Mouse (Mus musculus): Measurements from ENCODE around the gene Ube4a.

Gene Ube4a

DNA sequence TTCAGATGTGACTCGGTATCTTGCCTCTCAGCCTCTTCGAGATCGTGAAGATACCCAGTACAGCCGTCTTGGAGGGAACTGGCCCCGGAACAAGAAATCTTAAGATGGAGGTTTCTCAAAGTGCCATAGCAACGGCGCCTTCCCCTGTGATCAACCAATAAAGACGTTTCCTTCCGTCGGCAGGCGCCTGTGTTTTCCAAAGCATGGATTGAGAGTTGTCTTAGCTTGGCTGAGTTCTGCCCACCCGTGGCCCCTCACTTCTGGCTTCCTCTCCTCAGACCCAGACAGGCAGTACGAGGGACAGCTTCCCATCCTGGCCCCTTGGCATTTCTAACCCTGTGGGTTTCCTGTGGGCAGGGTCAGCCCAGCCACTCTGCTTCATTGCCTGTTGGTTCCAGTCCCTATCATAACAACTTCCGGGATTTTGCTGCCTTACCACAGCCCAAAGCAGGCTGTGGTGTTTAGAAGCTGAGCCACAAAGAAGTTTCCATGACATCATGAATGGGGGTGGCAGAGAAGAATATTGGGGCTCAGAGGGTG is 20.9 kb upstream of the Ube4a start:
- H3K4me1 ChIP-seq (replicated peaks; ENCODE audit: low read depth, low read length), result peaks cover 7% of the 10 kb centered on the region; the same call in 1 of the 2 replicates
- H3K9me3 ChIP-seq (ENCODE audit: low read length), result no peaks in the 10 kb centered on the region
- no peaks in the 10 kb centered on the region for H3K36me3 ChIP-seq (ENCODE audit: insufficient read depth, low read length)
- H3K27me3 ChIP-seq (ENCODE audit: insufficient read depth, low read length), result no peaks in the 10 kb centered on the region
- TF ChIP-seq POU5F1 (IDR thresholded peaks at IDR 0.05; ENCODE audit: borderline replicate concordance, low read length) (no peak), NANOG (IDR thresholded peaks at IDR 0.05; ENCODE audit: borderline replicate concordance, low read length) (no peak), CTCF (conservative IDR thresholded peaks at IDR 0.05; ENCODE audit: low read length) (no peak)
- no peak overlapping the region for H3K4me3 ChIP-seq (replicated peaks; ENCODE audit: low read length)

DNA sequence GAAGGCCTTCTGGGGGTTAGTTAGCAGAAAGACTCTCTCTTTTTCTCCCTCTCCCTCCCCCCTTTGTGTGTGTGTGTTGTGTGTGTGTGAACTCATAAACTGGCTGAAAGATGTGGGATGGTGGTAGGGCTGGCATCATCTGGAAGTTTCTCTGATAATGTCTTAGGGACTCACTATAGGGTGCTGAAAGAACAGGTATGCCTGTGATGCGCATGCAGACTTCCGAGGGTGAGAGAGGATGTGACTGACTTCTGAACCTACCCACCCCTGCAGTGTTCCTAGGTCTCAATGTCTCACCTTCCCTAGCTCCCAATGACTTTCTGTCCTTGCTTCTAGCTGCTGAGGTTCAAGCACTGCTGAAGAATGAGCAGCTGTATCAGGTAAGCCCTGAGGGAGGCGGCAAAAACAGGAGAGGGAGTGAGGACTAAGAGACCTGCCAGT is 20.3 kb upstream of the Ube4a start:
- no peaks in the 10 kb centered on the region for H3K36me3 ChIP-seq (ENCODE audit: insufficient read depth, low read length)
- no peak overlapping the region for H3K4me3 ChIP-seq (replicated peaks; ENCODE audit: low read length)
- TF ChIP-seq NANOG (IDR thresholded peaks at IDR 0.05; ENCODE audit: borderline replicate concordance, low read length) (no peak), CTCF (conservative IDR thresholded peaks at IDR 0.05; ENCODE audit: low read length) (no peak), POU5F1 (IDR thresholded peaks at IDR 0.05; ENCODE audit: borderline replicate concordance, low read length) (no peak)
- H3K9me3 ChIP-seq (ENCODE audit: low read length), result no peaks in the 10 kb centered on the region
- peaks cover 7% of the 10 kb centered on the region; the same call in 1 of the 2 replicates for H3K4me1 ChIP-seq (replicated peaks; ENCODE audit: low read depth, low read length)
- H3K27me3 ChIP-seq (ENCODE audit: insufficient read depth, low read length), result no peaks in the 10 kb centered on the region

DNA sequence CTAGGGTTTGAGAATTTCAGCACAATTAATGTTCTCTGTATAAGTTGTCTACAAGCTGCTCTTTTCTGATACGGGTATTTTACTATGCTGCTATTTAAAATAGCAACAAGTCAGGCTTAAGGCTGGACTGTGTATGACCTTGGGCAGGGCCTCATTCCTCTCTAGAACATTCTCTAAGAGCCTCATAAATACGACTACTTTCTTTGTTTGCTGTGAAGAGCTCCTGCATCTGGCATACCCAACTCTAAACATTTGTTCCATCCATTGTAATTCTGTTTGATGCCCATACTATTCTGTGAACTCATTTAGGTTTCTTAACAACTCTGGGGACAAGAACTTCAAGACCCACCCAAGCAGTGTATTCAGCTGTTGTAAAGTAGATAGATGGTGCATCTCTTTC is 17.6 kb upstream of the Ube4a start:
- TF ChIP-seq CTCF (conservative IDR thresholded peaks at IDR 0.05; ENCODE audit: low read length), result no peak
- TF ChIP-seq NANOG (IDR thresholded peaks at IDR 0.05; ENCODE audit: borderline replicate concordance, low read length), result no peak
- TF ChIP-seq POU5F1 (IDR thresholded peaks at IDR 0.05; ENCODE audit: borderline replicate concordance, low read length), result no peak
- Histone ChIP-seq H3K27me3 (ENCODE audit: insufficient read depth, low read length) (no peaks in the 10 kb centered on the region), H3K4me1 (replicated peaks; ENCODE audit: low read depth, low read length) (peaks cover 7% of the 10 kb centered on the region; the same call in 1 of the 2 replicates)

DNA sequence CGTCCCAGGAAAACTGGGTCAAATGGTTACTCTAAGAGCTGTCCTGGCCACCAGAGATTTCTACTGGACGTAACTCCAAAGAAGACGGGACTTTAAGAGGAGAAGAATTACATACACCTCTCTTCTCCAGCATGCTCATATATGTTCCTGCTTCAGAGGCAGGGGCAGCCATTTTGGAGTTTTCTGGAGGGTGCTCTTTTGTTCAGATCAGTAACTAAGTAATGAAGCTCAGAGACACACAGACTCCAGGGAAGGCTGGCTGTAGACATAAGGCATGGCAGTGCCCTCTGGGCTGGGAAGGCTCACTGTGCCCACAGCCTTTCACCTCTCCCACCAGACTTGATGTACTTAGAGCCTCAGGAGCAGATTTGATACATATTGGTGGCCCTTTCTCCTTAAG is 17.1 kb upstream of the Ube4a start:
- no peaks in the 10 kb centered on the region for H3K27me3 ChIP-seq (ENCODE audit: insufficient read depth, low read length)
- TF ChIP-seq NANOG (IDR thresholded peaks at IDR 0.05; ENCODE audit: borderline replicate concordance, low read length) (no peak), POU5F1 (IDR thresholded peaks at IDR 0.05; ENCODE audit: borderline replicate concordance, low read length) (no peak), CTCF (conservative IDR thresholded peaks at IDR 0.05; ENCODE audit: low read length) (no peak)
- H3K4me3 ChIP-seq (replicated peaks; ENCODE audit: low read length), result no peak overlapping the region
- H3K36me3 ChIP-seq (ENCODE audit: insufficient read depth, low read length), result no peaks in the 10 kb centered on the region
- no peaks in the 10 kb centered on the region for H3K9me3 ChIP-seq (ENCODE audit: low read length)
- peaks cover 7% of the 10 kb centered on the region; the same call in 1 of the 2 replicates for H3K4me1 ChIP-seq (replicated peaks; ENCODE audit: low read depth, low read length)

More for the DNA sequence above, 17.6 kb upstream of the Ube4a start:
- H3K36me3 ChIP-seq (ENCODE audit: insufficient read depth, low read length), result no peaks in the 10 kb centered on the region
- H3K4me3 ChIP-seq (replicated peaks; ENCODE audit: low read length), result no peak overlapping the region
- H3K9me3 ChIP-seq (ENCODE audit: low read length), result no peaks in the 10 kb centered on the region

DNA sequence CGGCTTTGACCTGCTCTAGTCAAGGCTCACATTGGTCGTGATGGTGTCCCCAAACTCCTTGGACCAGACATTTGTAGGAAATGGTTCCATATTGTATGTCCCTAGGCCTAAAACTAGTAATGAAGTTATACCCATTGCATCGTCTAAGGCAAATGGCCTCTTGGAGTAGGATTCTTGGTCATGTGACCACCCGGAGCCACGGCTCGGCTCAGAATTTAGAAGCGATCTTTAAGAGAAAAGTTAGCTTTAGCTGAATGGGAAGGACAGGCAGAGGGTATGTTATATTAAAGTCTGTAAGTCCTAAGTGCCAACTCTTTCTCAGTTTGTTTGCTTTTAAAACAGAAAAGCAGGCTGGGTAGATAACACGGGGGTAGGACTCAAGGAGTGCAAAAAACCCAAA is 16.7 kb upstream of the Ube4a start:
- H3K27me3 ChIP-seq (ENCODE audit: insufficient read depth, low read length), result no peaks in the 10 kb centered on the region
- no peak for TF ChIP-seq POU5F1 (IDR thresholded peaks at IDR 0.05; ENCODE audit: borderline replicate concordance, low read length)
- no peaks in the 10 kb centered on the region for H3K9me3 ChIP-seq (ENCODE audit: low read length)
- H3K36me3 ChIP-seq (ENCODE audit: insufficient read depth, low read length), result no peaks in the 10 kb centered on the region
- H3K4me1 ChIP-seq (replicated peaks; ENCODE audit: low read depth, low read length), result peaks cover 7% of the 10 kb centered on the region; the same call in 1 of the 2 replicates
- H3K4me3 ChIP-seq (replicated peaks; ENCODE audit: low read length), result no peak overlapping the region

DNA sequence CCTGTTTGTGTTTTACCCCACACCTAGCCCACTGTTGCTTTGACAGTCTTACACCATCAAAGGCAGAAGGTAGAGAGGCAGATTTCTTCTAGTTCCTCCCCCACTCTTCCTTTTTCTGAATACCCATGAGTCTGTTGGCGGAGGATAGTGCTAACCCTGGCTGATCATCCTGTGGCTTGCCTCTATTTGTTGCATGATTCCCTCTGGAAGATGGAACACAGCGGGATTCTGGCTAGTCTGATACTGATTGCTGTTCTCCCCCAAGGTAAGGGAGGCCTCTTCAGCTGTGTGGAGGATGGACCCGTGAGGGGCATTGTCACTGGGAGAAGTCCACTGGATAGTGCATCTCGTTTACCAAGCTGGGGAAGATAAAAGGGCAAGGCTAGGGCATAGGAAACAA is 16.3 kb upstream of the Ube4a start, which contains the start of gene Cd3d:
Gene Cd3d (plus strand): TSS at position 111 of the 400 bp plus-strand sequence.
- Histone ChIP-seq H3K36me3 (ENCODE audit: insufficient read depth, low read length) (no peaks in the 10 kb centered on the region), H3K4me1 (replicated peaks; ENCODE audit: low read depth, low read length) (peaks cover 7% of the 10 kb centered on the region; the same call in 1 of the 2 replicates), H3K9me3 (ENCODE audit: low read length) (no peaks in the 10 kb centered on the region), H3K4me3 (replicated peaks; ENCODE audit: low read length) (no peak within 1 kb of the TSS), H3K27me3 (ENCODE audit: insufficient read depth, low read length) (no peaks in the 10 kb centered on the region)
- TF ChIP-seq NANOG (IDR thresholded peaks at IDR 0.05; ENCODE audit: borderline replicate concordance, low read length) (no peak), CTCF (conservative IDR thresholded peaks at IDR 0.05; ENCODE audit: low read length) (no peak)

DNA sequence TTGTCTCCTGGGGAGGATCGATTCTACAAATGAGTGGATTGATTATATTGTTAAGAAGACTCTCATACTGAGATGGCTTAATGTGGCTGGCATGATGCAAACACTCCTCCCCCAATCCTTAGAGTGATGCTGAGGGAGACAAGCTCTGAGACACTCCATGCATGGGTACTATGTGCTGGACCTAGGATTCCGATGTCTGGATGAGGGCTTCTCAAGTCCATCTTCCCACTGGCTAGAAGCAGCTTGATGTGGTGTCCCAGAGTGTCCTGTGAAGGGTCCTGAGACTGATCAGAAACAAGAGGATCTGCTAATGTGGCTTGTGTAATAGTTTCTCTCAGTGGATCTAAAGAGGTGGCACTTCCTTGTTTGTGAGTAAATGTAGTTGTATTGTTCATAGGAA is 15.7 kb upstream of the Ube4a start:
- 0 out of 2 replicates have a peak, but pooled peaks cover 4% of the 10 kb centered on the region for H3K4me1 ChIP-seq (replicated peaks; ENCODE audit: low read depth, low read length)
- no peak overlapping the region for H3K4me3 ChIP-seq (replicated peaks; ENCODE audit: low read length)
- peaks cover 3% of the 10 kb centered on the region; the same call in 1 of the 2 replicates for H3K27me3 ChIP-seq (ENCODE audit: insufficient read depth, low read length)
- H3K36me3 ChIP-seq (ENCODE audit: insufficient read depth, low read length), result no peaks in the 10 kb centered on the region
- no peaks in the 10 kb centered on the region for H3K9me3 ChIP-seq (ENCODE audit: low read length)
- no peak for TF ChIP-seq POU5F1 (IDR thresholded peaks at IDR 0.05; ENCODE audit: borderline replicate concordance, low read length)

DNA sequence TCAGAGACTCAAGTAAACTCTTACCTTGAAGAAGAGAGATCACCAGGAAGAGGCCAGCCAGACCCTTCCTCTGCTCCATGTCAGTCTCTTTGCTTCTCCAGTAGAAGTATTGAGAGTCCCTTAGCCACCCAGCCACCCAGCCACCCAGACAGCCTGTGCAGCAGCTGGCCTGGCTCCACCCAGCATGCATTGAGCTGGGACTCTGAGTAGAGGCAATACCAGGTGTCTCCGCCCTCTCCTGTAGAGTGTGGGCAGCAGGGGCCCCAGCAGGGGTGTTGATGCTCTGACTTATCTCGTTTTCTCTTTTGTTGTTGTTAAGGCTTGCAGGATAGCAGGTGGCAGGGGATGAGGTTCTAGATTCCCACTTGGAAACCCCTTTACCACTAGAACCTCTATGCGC is 14.8 kb upstream of the Ube4a start, which contains the start of gene Cd3g:
Gene Cd3g (minus strand): TSS at position 190 of the 400 bp plus-strand sequence.
- Histone ChIP-seq H3K27me3 (ENCODE audit: insufficient read depth, low read length) (peaks cover 3% of the 10 kb centered on the region; the same call in 1 of the 2 replicates), H3K4me1 (replicated peaks; ENCODE audit: low read depth, low read length) (no peaks in the 10 kb centered on the region), H3K36me3 (ENCODE audit: insufficient read depth, low read length) (no peaks in the 10 kb centered on the region), H3K4me3 (replicated peaks; ENCODE audit: low read length) (no peak within 1 kb of the TSS), H3K9me3 (ENCODE audit: low read length) (no peaks in the 10 kb centered on the region)
- no peak for TF ChIP-seq POU5F1 (IDR thresholded peaks at IDR 0.05; ENCODE audit: borderline replicate concordance, low read length)
- TF ChIP-seq CTCF (conservative IDR thresholded peaks at IDR 0.05; ENCODE audit: low read length), result no peak
- TF ChIP-seq NANOG (IDR thresholded peaks at IDR 0.05; ENCODE audit: borderline replicate concordance, low read length), result no peak

DNA sequence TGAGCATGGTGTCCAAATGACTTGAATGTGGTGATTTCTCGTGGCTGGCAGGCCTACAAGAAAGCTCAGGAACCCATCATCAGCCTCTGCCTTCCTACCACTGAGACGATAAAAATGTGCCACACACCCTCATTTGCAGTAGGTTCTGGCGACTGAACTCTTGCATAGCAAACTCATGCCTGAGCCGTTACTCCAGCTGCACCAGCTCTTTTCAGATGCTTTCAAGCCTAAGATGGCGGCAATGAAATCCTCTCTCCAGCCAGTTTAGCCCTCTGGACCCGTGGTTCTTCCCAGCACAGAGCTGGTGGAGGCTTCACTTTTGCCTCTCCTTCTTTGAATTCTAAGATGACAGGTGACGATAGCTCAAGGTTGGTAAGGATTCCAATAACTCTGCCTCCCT is 14.4 kb upstream of the Ube4a start:
- no peaks in the 10 kb centered on the region for H3K9me3 ChIP-seq (ENCODE audit: low read length)
- H3K4me1 ChIP-seq (replicated peaks; ENCODE audit: low read depth, low read length), result no peaks in the 10 kb centered on the region
- no peaks in the 10 kb centered on the region for H3K36me3 ChIP-seq (ENCODE audit: insufficient read depth, low read length)
- H3K27me3 ChIP-seq (ENCODE audit: insufficient read depth, low read length), result peaks cover 3% of the 10 kb centered on the region; the same call in 1 of the 2 replicates
- H3K4me3 ChIP-seq (replicated peaks; ENCODE audit: low read length), result no peak overlapping the region
- TF ChIP-seq POU5F1 (IDR thresholded peaks at IDR 0.05; ENCODE audit: borderline replicate concordance, low read length), result no peak
- no peak for TF ChIP-seq NANOG (IDR thresholded peaks at IDR 0.05; ENCODE audit: borderline replicate concordance, low read length)
- TF ChIP-seq CTCF (conservative IDR thresholded peaks at IDR 0.05; ENCODE audit: low read length), result no peak

All from E14TG2a.4 (cell line).